In the genomic region with DNA sequence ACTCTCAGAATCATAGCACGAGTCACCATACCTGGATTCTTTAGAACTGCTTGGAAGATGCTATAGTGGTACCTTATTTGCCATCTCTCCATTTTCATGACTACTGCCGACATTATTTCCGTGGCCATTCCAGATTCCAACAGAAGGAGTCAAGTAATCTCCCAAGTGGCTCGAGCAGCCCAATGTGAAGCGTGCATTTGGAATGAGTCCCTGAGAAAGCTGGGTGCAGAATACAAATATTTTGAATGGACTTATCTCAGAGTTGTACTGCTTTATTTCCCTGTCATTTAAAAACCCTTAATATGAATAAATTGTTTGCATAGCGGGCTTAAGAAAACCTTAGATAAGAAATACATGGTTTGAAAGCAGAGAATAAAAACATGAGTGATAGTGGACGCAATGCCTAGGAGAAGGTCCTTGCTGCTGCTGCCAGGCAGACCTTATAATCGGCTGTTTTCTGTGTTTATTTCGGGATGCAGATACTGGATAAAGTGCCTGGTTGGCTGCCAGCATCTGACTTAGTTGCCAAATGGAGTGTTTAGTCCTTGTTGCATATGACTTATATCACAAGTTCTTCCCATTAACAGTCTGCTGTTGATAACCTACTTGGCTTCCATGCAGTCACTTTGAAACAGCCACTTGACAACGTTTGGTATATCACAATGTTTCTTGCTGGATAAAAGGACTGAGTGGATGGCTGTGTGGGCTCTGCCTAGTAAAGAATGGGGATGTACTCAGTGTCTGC, we compare ENCODE assay signal across 17 mouse cellular contexts.
A peak's percentile ranks its signal among the peaks of the same experiment; 100 is the strongest.
DNase-seq lines count a peak whose midpoint lies in the region; ATAC-seq and TF ChIP-seq lines count a peak whose summit lies in the region.
"Had no signal": no experiment of that assay in that cellular context is flagged by ENCODE, and none has a peak within 500 bp of the region (broad histone marks: within the 10 kb centered on the region; RNA-seq: fewer than 3 reads in every experiment).

No protein-coding gene starts in this region.

- 88% methylated on average over 10 of the region's 10 CpGs for WGBS in thymus, adult 2 months

- DNase-seq in cerebellum, postnatal 10 days = peak; percentile 17 to 32
- DNase-seq in left cerebral cortex, postnatal 4 days = peak; percentile 5
- DNase-seq in left cerebral cortex, adult 11 months (ENCODE audit: low spot score) = no peak
- DNase-seq in right cerebral cortex, postnatal 14 days = peak; percentile 12
- DNase-seq in right cerebral cortex, postnatal 36 days (ENCODE audit: low spot score in 2 of 2) = no peak
- peak; percentile 21 to 31 for DNase-seq in heart, postnatal 36 days
- no peak for DNase-seq in thymus, adult 2 months
- DNase-seq: adrenal gland, postnatal 14 days; kidney, postnatal 14 days; right cerebral cortex, adult 18-20 months had no signal

- H3K4me1 ChIP-seq in thymus, adult 2 months (replicated peaks; ENCODE audit: control insufficient read depth, insufficient read depth, low read length) = no peaks in the 10 kb centered on the region
- H3K4me1 ChIP-seq: hindbrain, embryonic 15.5 days; limb, embryonic 12.5 days; liver, embryonic 15.5 days had no signal

- no peaks in the 10 kb centered on the region for H3K36me3 ChIP-seq in thymus, adult 2 months (ENCODE audit: control insufficient read depth, insufficient read depth, low read length)
- H3K36me3 ChIP-seq: embryonic facial prominence, embryonic 13.5 days; limb, embryonic 12.5 days; liver, embryonic 15.5 days had no signal

- no peak for TF ChIP-seq CTCF in thymus, adult 2 months (IDR thresholded peaks at IDR 0.05; ENCODE audit: borderline replicate concordance, control insufficient read depth, extremely low read depth, insufficient read depth, low read length, poor library complexity)

- H3K27me3 ChIP-seq in thymus, adult 2 months (ENCODE audit: control insufficient read depth, insufficient read depth, low read length) = no peaks in the 10 kb centered on the region
- H3K27me3 ChIP-seq: CH12.LX; embryonic facial prominence, embryonic 13.5 days; hindbrain, embryonic 15.5 days; limb, embryonic 12.5 days; liver, embryonic 15.5 days had no signal

- no peak overlapping the region for H3K4me3 ChIP-seq in thymus, adult 2 months (ENCODE audit: control insufficient read depth, insufficient read depth, low read length)
- H3K4me3 ChIP-seq: embryonic facial prominence, embryonic 13.5 days; hindbrain, embryonic 15.5 days; limb, embryonic 12.5 days; liver, embryonic 15.5 days had no signal

- TF ChIP-seq POLR2A in thymus, adult 2 months (IDR thresholded peaks at IDR 0.05; ENCODE audit: control insufficient read depth, extremely low read depth, insufficient read depth, low read length, poor library complexity) = no peak

- H3K27ac ChIP-seq in thymus, adult 2 months (ENCODE audit: control insufficient read depth, insufficient read depth, low read length) = no peak overlapping the region
- H3K27ac ChIP-seq: embryonic facial prominence, embryonic 13.5 days; hindbrain, embryonic 15.5 days; limb, embryonic 12.5 days; liver, embryonic 15.5 days had no signal

- ATAC-seq in cerebellum, adult (ENCODE audit: insufficient number of reproducible peaks, low FRiP score, low TSS enrichment) = no peak
- ATAC-seq: intestine, postnatal 0 days had no signal

- intact Hi-C loops in left cerebral cortex, postnatal 4 days (cut with DNase I) = no loop called here
- intact Hi-C loops in heart, postnatal 36 days (cut with DNase I) = no loop called here

Comparison
In these comparisons a context has a peak if more than half of its experiments do, and no peak if none do; other contexts are left out.
1. DNase-seq: peak in cerebellum, postnatal 10 days (2 of 2), left cerebral cortex, postnatal 4 days (single experiment), right cerebral cortex, postnatal 14 days (single experiment) and heart, postnatal 36 days (2 of 2); none in left cerebral cortex, adult 11 months (single experiment), right cerebral cortex, postnatal 36 days (0 of 2) and thymus, adult 2 months (single experiment).